Mouse (Mus musculus): Measurements from ENCODE around the gene 1700023F06Rik. TPM values are rescaled to one million over a fixed set of nuclear protein-coding genes. Genes with fewer than 3 reads are reported as not detected.

The 1700023F06Rik gene
- polyA plus RNA-seq, 1 experiment from 2014 or later = 0.12 TPM

- Histone ChIP-seq H3K27ac (ENCODE audit: low read depth, low read length) (no peak overlapping the region), H3K9me3 (ENCODE audit: control insufficient read depth, low read length) (no peaks in the 10 kb centered on the region; the same call in 1 of the 2 replicates), H3K4me1 (ENCODE audit: control insufficient read depth, insufficient read depth, low read length) (no peaks in the 10 kb centered on the region; the same call in 1 of the 2 replicates), H3K36me3 (ENCODE audit: control insufficient read depth, insufficient read depth, low read length) (no peaks in the 10 kb centered on the region), H3K27me3 (ENCODE audit: control insufficient read depth, insufficient read depth, low read length) (peaks cover 38% of the 10 kb centered on the region), H3K9ac (ENCODE audit: low read length) (no peak overlapping the region), H3K4me2 (no peak overlapping the region), H3K4me3 (ENCODE audit: low read depth, low read length) (no peak overlapping the region)
- DNase-seq (ENCODE audit: low spot score, missing footprints) (peak; percentile 92), ATAC-seq (ENCODE audit: low FRiP score) (no peak)
- 29% methylated on average over 9 of the region's 9 CpGs for WGBS
Measured at GRCm38 (mm10) chr11:103168690-103169390, 39.5 kb downstream of the 1700023F06Rik start.

DNA sequence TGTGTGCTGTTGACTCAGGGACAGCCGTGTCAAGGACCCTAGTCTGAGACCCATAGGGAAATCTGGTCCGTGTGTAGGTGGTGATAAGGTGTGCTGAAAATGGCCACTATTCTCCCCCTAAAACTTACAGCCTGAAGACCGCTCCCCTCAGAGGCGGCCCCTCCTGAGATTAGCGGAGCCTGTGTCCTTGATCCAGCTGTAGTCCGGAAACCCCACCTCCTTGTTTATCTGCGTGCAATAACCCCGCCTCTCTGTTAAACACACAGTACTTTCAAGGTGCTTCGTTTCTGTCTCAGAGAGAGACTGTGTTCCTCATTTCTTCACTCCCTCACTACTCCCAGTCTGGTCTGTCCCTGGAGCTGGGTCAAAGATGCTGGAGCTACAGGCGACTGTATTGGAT lies 44.0 kb downstream of the 1700023F06Rik start:
- Histone ChIP-seq H3K36me3 (ENCODE audit: control insufficient read depth, insufficient read depth, low read length) (no peaks in the 10 kb centered on the region), H3K9ac (ENCODE audit: low read length) (no peak overlapping the region), H3K4me2 (no peak overlapping the region), H3K4me3 (ENCODE audit: low read depth, low read length) (no peak overlapping the region), H3K27me3 (ENCODE audit: control insufficient read depth, insufficient read depth, low read length) (peaks cover 5% of the 10 kb centered on the region), H3K9me3 (ENCODE audit: control insufficient read depth, low read length) (no peaks in the 10 kb centered on the region; the same call in 1 of the 2 replicates), H3K4me1 (ENCODE audit: control insufficient read depth, insufficient read depth, low read length) (no peaks in the 10 kb centered on the region), H3K27ac (ENCODE audit: low read depth, low read length) (no peak overlapping the region)
- 26% methylated on average over 10 of the region's 10 CpGs for WGBS
- ATAC-seq (ENCODE audit: low FRiP score) (no peak), DNase-seq (ENCODE audit: low spot score, missing footprints) (no peak)

DNA sequence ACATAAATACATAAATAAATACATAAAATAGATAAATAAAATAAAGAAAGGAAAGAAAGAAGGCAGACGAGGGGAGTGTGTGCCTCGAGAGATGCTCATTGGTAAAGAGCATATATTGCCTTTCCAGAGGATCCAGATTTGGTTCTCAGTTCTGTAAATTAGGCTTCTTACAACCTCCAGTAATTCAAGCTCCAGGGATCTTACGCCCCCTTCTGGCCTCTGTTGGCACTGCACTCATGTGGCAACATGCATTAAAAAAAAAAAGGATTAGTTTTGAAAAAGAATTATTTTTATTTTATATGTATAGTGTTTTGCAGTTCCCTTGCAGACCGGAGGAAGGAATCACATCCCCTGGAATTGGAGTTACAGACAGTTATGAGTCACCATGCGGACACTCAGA lies 46.2 kb downstream of the 1700023F06Rik start:
- Histone ChIP-seq H3K9me3 (ENCODE audit: control insufficient read depth, low read length) (no peaks in the 10 kb centered on the region; the same call in 1 of the 2 replicates), H3K4me3 (ENCODE audit: low read depth, low read length) (no peak overlapping the region), H3K4me1 (ENCODE audit: control insufficient read depth, insufficient read depth, low read length) (peaks cover 3% of the 10 kb centered on the region; the same call in 1 of the 2 replicates), H3K27ac (ENCODE audit: low read depth, low read length) (no peak overlapping the region), H3K9ac (ENCODE audit: low read length) (no peak overlapping the region), H3K4me2 (no peak overlapping the region), H3K27me3 (ENCODE audit: control insufficient read depth, insufficient read depth, low read length) (no peaks in the 10 kb centered on the region), H3K36me3 (ENCODE audit: control insufficient read depth, insufficient read depth, low read length) (no peaks in the 10 kb centered on the region)
- DNase-seq (ENCODE audit: low spot score, missing footprints) = peak; percentile 75
- WGBS = 90% methylated on average over 5 of the region's 5 CpGs
- no peak for ATAC-seq (ENCODE audit: low FRiP score)

DNA sequence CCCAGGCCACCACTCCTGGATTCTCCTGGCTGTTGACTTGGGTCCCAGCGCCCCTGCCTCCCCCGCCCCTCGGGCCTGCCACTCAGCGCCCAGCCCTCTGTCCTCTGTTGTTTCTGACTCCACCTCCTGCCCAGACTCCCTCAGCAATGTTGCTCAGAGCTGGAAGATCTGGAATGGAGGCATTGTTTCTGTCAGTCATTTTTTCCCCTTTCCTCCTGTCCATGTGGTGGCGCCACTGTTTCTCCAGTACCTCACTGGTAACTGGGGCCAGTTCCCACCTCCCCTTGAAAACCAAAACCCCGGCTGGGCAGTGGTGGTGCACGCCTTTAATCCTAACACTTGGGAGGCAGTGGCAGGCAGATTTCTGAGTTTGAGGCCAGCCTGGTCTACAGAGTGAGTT lies 46.9 kb downstream of the 1700023F06Rik start:
- DNase-seq (ENCODE audit: low spot score, missing footprints) (no peak), ATAC-seq (ENCODE audit: low FRiP score) (no peak)

GRCm38 (mm10) chr11:103160738-103161137 lies 47.6 kb downstream of the 1700023F06Rik start:
- WGBS = 90% methylated on average over 11 of the region's 11 CpGs

More for the DNA sequence above, 46.9 kb downstream of the 1700023F06Rik start:
- H3K9me3 ChIP-seq (ENCODE audit: control insufficient read depth, low read length) = no peaks in the 10 kb centered on the region; the same call in 1 of the 2 replicates
- H3K27ac ChIP-seq (ENCODE audit: low read depth, low read length) = no peak overlapping the region
- H3K9ac ChIP-seq (ENCODE audit: low read length) = no peak overlapping the region
- no peaks in the 10 kb centered on the region for H3K27me3 ChIP-seq (ENCODE audit: control insufficient read depth, insufficient read depth, low read length)
- peaks cover 3% of the 10 kb centered on the region; the same call in 1 of the 2 replicates for H3K4me1 ChIP-seq (ENCODE audit: control insufficient read depth, insufficient read depth, low read length)
- H3K36me3 ChIP-seq (ENCODE audit: control insufficient read depth, insufficient read depth, low read length) = no peaks in the 10 kb centered on the region
- H3K4me3 ChIP-seq (ENCODE audit: low read depth, low read length) = no peak overlapping the region
- 76% methylated on average over 7 of the region's 7 CpGs for WGBS
- H3K4me2 ChIP-seq = no peak overlapping the region

DNA sequence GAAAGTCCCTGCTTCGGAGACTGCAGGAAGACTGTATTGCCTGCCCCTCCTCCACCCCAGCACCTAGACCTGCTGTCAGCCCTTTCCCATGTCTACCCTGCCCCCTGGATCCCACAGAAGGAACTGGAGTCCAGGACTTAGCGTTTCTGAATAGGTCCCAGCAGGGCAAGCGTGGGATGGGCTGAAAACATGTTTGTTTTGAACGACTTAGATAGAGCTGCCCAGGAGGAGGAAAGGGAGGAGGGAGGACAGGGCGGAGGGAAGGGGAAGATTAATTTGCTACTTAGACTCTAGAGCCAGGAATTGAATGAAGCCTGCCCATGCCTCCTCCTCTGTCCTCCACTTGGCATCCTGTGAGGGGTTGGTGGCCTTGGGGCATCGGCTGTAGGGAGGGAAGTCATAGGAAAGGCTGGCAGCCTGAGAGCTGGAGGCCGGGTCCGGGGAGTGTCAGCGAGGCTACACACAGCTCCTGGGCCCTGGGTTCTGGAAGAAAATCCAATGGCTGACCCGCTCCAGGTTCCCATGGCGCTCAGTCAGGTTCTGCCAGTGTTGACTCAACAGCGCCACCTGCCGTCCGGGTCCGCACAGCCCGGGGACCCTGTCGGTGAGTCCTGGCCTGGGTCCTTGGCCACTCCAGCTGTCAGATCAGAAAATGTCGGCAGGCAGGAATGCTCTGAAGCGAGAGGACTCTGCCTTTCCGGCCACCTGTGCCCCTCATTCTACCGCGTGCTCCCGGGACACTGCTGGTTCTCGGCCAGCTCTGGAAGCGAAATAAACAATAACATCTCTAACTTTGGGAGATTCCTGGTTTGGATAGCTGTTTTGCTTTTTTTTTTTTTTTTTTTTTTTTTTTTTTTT lies 49.5 kb downstream of the 1700023F06Rik start:
- peak; percentile 88 for ATAC-seq (ENCODE audit: low FRiP score)
- peak overlapping the region; percentile 33 for H3K4me2 ChIP-seq
- 2% methylated on average over 25 of the region's 25 CpGs for WGBS
- no peaks in the 10 kb centered on the region for H3K9me3 ChIP-seq (ENCODE audit: control insufficient read depth, low read length)
- peaks cover 3% of the 10 kb centered on the region; the same call in 1 of the 2 replicates for H3K4me1 ChIP-seq (ENCODE audit: control insufficient read depth, insufficient read depth, low read length)
- no peak overlapping the region for H3K27ac ChIP-seq (ENCODE audit: low read depth, low read length)
- H3K27me3 ChIP-seq (ENCODE audit: control insufficient read depth, insufficient read depth, low read length) = no peaks in the 10 kb centered on the region
- peak; percentile 100 for DNase-seq (ENCODE audit: low spot score, missing footprints)
- no peak overlapping the region; the same call in 1 of the 2 replicates for H3K9ac ChIP-seq (ENCODE audit: low read length)
- no peak overlapping the region for H3K4me3 ChIP-seq (ENCODE audit: low read depth, low read length)
- H3K36me3 ChIP-seq (ENCODE audit: control insufficient read depth, insufficient read depth, low read length) = no peaks in the 10 kb centered on the region

More at GRCm38 (mm10) chr11:103160738-103161137, 47.6 kb downstream of the 1700023F06Rik start:
- Histone ChIP-seq H3K4me2 (no peak overlapping the region), H3K36me3 (ENCODE audit: control insufficient read depth, insufficient read depth, low read length) (no peaks in the 10 kb centered on the region), H3K4me3 (ENCODE audit: low read depth, low read length) (no peak overlapping the region), H3K9me3 (ENCODE audit: control insufficient read depth, low read length) (no peaks in the 10 kb centered on the region), H3K4me1 (ENCODE audit: control insufficient read depth, insufficient read depth, low read length) (peaks cover 3% of the 10 kb centered on the region; the same call in 1 of the 2 replicates), H3K27me3 (ENCODE audit: control insufficient read depth, insufficient read depth, low read length) (no peaks in the 10 kb centered on the region), H3K27ac (ENCODE audit: low read depth, low read length) (no peak overlapping the region), H3K9ac (ENCODE audit: low read length) (no peak overlapping the region)
- DNase-seq (ENCODE audit: low spot score, missing footprints) (no peak), ATAC-seq (ENCODE audit: low FRiP score) (no peak)

DNA sequence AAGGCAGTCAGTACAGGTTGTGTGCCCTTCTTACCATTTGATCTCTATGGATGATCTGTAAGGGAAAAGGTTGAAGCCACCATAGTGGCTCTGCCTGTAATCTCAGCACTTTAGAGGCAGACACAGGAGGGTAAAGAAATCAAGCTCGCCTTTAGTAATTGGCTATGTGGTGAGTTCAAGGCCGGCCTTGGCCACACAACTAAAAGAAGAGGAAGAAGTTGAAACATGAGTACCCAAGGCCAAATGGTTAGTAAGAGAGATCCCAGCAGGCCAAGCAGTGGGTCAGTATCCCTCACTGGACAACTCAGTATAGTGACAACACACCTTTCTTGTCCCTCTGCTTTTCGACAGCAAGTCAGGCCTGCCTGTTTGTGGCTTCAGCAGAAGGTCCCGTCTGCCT lies 58.6 kb downstream of the 1700023F06Rik start:
- Histone ChIP-seq H3K27me3 (ENCODE audit: control insufficient read depth, insufficient read depth, low read length) (no peaks in the 10 kb centered on the region), H3K36me3 (ENCODE audit: control insufficient read depth, insufficient read depth, low read length) (no peaks in the 10 kb centered on the region), H3K9ac (ENCODE audit: low read length) (no peak overlapping the region), H3K4me3 (ENCODE audit: low read depth, low read length) (no peak overlapping the region), H3K4me1 (ENCODE audit: control insufficient read depth, insufficient read depth, low read length) (no peaks in the 10 kb centered on the region), H3K27ac (ENCODE audit: low read depth, low read length) (no peak overlapping the region), H3K4me2 (no peak overlapping the region), H3K9me3 (ENCODE audit: control insufficient read depth, low read length) (no peaks in the 10 kb centered on the region)
- WGBS = 91% methylated on average over 4 of the region's 4 CpGs
- DNase-seq (ENCODE audit: low spot score, missing footprints) (no peak), ATAC-seq (ENCODE audit: low FRiP score) (no peak)

All from midbrain, embryonic 11.5 days (tissue).